Mouse (Mus musculus) heart, postnatal 36 days (tissue): Measurements from ENCODE around the gene Rpl5. TPM values are rescaled to one million over a fixed set of nuclear protein-coding genes. Genes with fewer than 3 reads are reported as not detected.
"Not testable (repeated sequence)": the region's sequence is repeated elsewhere in the genome, so short reads cannot be mapped to it uniquely, and the experiment has no call there.

Experiments
- DNase-seq, 2 experiments: peaks; one replicate each; pipeline ENCODE4 v3.0.0; 2021 to 2022
- intact Hi-C: fragments of 180-260 bp; cut with DNase I; formaldehyde crosslinking; loops from one replicate; pipeline ENCODE4 v1.15.1; 2025
- total RNA-seq, 2 experiments: library from RNA; stranded (reverse); gene quantifications; 2 replicates each; pipeline ENCODE4 v1.2.3; 2021

The Rpl5 gene
- total RNA-seq, 2 experiments from 2014 or later: 29.9 to 37.3 TPM

DNA sequence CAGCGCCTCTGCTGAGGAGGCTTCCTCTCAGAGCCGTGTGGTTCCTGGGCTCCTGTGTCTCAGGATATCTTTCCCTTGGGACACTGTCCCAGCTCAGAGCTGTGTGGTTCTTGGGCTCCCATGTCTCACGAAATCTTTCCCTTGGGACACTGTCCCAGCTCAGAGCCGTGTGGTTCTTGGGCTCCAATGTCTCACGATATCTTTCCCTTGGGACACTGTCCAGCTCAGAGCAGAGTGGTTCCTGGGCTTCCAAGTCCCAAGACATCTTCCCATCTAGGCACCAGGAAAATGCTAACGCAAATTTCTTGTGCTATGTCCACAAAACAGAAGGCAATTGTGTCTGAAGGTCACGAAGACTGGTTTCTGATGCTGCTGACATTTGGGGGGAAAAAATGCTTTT, 5.6 kb upstream of the Rpl5 start:
- intact Hi-C loops: loop anchor here (5.0 kb wide), 1 partner anchor 282 kb away; no protein-coding TSS in a partner anchor
- no peak for DNase-seq

DNA sequence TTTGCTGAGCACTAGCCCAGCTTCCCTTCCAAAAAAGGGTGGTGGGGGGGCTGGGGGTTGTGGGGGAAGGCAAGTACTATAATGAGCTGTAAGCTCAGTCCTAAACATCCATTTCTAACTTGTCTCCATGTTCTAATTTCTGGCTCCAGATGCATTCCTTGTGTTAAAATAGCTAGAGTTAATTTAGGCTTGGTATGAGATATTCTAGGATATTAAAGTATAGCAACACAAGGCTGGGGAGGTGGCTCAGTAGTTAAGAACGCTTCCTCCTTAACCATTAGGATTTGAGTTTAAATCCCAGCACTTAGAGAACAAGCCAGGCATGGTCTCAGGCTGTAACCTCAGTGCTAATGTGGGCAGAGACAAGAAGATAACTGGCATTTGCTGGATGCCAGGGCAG, 4.0 kb upstream of the Rpl5 start:
- DNase-seq: no peak
- intact Hi-C loops: no loop called here

DNA sequence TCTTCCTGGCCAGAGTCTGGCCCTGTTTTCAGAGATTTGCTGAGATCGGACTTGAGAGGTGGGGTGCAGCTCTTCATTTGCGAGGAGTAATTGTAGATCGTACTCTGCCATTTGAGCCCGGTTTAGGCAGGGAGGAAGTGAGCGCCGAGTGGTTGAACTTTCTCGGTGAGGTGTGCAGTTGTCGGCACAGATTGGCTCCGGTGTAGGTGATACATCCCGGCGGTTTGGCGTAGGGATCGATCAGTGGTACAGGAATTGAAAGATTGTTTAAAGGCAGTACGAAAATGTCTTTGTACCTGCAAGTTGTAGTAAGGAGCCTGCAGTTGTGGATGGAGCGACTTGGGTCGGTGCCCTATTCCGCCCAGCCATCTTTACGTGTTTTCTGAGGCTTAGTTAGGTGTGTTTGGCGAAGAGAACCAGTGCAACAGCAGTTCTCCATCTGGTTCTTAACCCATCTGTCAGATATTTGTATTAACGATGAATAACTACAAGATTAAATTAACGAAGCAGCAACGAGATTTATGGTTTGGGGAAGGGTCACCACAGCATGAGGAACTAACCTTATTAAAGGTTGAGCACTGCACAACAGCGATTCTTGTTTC, 813 bp downstream of the Rpl5 start:
- DNase-seq: no peak
- intact Hi-C loops: loop anchor here (2.0 to 10.0 kb wide), 3 partner anchors 32 to 534 kb away; partner anchors contain the start of genes Atp5k, Ccdc18 and Tmed5

DNA sequence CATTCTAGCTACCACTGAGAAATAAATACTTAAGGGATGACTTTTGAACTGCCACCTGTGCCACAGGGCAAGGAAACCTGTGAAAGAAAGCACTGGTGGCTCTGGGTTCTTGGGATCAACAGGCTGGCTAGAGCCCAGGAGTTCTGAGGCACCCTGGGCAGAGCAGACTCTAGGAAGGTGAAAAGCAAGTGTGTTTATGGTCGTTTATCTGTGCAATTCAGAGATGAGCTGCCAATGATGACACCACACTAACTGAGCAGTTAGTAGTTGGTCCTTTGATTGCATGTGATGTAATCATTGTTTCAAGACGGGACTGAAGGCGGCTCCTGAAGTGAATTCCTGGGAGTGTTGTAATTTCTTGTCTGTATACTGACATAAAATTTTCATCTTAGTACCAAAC, 4.0 kb downstream of the Rpl5 start:
- intact Hi-C loops: loop anchor here (5.0 to 10.0 kb wide), 2 partner anchors 228 to 530 kb away; partner anchors contain the start of genes Atp5k, Ccdc18 and Tmed5
- DNase-seq: no peak

DNA sequence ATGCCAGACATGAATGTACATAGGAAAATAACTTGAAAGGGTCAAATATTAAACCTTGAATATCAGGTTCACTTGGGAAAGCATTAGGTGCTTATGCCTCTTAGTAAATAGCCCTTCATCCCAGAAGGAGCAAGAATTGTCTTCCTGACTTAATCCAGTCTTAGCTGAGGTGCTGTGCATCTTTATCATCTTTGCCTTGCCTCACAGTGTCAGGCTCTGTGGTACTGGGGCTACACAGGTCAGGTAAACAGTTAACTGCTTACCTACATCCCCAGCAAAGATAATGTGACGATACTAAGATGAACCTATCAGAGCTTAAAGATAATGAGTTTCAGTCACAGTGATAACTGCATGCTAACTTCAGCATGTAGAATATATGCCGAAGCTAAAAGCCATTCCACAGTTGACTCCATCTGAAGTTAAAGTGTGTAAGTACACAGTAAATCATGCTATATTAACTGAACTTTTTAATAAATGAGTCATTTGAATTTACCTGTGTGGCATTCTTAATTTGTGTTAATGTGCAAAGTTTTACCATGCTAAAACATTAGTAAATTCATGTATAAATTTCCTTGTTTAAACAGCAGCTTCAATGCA, 8.3 kb downstream of the Rpl5 start:
- DNase-seq: no peak
- intact Hi-C loops: loop anchor here (10.0 kb wide), 1 partner anchor 526 kb away; the partner anchor contains the start of gene Atp5k

DNA sequence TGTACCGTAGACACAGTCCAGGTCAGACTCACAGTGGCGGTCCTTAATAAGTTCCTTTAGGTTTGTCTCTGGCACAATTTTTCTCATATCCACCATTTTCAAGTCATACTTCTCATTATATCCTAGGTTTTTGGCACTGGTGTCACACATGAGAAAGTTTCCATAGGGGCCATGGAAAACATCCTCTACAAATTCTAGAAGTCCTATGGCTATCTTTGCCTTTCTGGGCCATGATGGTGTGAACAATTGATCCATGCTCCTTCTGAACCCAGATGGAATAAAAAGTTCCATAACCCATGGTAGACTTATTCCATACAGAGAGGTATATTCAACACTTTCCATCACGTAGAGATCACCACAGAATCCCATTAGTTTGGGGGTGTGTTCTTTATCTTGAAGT, 9.4 kb downstream of the Rpl5 start:
- intact Hi-C loops: loop anchor here (10.0 kb wide), 2 partner anchors 355 to 525 kb away; partner anchors contain the start of genes Atp5k and Dr1
- no peak for DNase-seq

DNA sequence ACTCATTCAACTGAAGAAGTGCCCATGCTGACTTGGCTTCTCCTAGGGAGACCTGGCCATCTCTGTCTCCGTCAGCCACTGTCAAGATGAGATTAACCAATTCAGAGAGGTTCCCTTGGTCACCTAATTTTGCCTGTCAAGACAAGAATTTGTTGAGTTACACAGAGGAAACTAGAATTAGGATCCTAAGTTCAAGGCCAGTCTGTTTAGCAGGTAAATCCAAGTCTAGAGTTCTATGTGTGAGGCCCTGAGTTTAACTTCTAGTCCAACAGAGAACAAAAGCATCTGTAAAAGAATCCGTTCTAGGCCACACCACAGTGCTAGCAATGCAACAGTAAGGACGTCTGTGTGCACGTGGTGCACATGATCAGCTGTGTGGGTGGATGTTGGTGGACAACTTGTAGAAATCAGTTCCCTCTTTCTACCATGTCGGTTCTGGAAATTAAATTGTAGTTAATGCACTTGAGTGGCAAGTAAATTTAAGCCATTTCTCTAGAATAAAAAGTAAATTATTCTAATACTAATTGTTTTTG, 9.8 kb downstream of the Rpl5 start:
- no peak for DNase-seq
- intact Hi-C loops: loop anchor here (10.0 kb wide), 1 partner anchor 355 kb away; the partner anchor contains the start of gene Dr1

DNA sequence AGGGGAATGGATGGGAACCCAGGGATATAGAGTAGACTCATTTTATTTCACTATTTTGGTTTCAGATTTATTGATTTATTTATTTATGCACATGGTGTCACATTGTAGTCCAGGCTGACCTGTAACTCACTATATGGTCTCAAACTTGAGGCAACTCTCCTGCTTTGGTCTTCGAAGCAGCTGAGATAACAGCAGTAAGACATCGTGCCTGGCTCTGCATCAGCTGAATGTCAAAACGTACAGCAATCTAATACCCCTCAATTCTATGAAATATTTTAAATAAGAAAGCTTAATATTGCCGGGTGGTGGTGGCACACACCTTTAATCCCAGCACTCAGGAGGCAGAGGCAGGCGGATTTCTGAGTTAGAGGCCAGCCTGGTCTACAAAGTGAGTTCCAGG, 10.7 kb downstream of the Rpl5 start:
- intact Hi-C loops: loop anchor here (10.0 kb wide), 1 partner anchor 354 kb away; the partner anchor contains the start of gene Dr1
- DNase-seq: no peak

DNA sequence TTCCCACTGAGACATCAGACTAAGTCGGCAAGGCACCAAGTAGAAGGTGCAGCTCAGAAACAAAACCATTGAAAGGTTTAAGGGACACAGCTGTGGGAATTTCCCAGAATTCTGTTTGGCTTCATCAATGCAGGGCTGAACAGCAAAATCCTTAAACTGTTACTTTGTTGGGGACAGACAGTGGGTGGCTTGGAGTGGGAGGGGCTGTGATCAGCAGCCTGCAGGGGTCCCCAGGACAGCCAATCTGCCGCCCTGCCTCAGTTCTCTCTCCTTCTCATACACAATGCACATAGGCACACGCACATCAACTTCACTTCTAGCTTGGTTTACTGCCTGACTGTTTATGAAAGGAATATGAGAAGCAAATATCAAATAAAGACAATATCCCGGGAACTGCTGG, 15.0 kb downstream of the Rpl5 start:
- DNase-seq: no peak
- intact Hi-C loops: loop anchor here (10.0 kb wide), 1 partner anchor 350 kb away; the partner anchor contains the start of gene Dr1

DNA sequence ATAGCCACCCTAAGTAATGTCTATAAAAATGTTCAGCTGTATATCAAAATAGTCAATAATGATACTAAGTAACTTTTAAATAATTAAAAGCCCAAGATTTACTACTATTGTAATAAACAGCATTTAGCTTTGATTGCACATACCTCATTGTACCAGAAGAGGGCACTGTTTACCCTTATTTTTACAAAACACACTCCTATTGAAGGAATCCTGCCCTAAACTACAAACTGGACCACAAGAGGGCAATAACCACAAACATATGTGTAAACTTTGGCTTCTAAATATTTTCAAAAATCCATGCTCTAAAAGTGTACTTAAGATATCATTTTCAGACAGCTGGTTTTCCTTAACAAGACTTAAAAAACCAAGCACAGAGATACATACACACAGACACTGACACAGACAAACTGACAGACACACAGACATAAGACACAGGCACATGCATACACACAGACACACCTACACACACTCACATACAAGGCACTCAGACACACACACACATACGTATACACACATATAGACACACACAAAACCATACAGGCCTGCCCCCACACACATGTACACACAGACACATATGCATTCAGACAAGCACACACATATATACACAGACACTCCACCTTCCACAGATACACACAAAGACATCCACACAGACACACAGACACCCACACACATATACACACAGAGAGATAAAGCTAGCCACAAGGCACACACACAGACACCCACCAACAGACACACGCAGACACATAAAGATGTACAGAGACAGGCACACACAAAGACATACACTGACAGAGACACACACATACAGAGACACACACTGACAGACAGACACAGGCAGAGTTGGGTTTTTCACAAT, 21.3 kb downstream of the Rpl5 start:
- DNase-seq: peak in 1 of 2 experiments; percentile 25
- intact Hi-C loops: loop anchor here (1.0 to 5.0 kb wide), 4 partner anchors 65 to 241 kb away; no protein-coding TSS in a partner anchor

DNA sequence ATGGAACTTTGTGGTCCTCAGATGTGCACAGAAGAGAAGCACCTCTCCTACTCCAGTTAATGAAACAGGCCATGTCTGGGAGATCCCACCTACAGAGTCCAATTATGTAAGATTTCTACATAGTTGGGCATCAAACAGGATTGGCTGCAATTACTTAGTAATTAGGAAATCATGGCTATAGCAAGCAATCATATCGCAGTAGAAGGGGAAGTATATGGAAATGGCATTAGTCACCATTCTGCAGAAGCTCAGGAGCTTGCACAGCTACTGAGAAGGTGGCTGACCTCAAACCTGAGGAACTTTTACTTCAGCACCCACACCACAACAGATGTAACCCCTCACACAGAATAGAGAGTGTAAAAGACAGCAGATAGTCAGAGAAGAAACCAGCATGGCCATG, 22.5 kb downstream of the Rpl5 start:
- intact Hi-C loops: loop anchor here (5.0 kb wide), 1 partner anchor 239 kb away; no protein-coding TSS in a partner anchor
- no peak for DNase-seq

DNA sequence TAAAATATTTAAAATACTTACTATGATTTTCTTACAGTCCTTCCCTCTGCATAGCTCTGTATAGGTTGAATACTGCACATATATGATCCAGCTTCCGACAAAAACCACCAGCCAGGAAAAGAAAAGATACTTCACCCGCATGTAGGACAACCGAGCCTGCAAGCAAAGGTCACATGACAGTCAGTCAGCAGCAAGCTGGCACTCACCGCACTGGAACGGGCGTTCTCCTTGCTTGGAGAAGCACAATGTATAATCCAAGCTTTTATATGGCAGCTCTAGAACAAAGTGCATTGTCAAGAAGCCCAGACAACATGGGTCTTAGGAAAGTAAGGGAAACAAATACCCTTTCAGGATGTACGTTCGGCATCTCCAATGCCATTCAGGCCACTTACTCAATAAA, 24.3 kb downstream of the Rpl5 start:
- no peak for DNase-seq
- intact Hi-C loops: loop anchor here (5.0 kb wide), 1 partner anchor 238 kb away; no protein-coding TSS in a partner anchor

DNA sequence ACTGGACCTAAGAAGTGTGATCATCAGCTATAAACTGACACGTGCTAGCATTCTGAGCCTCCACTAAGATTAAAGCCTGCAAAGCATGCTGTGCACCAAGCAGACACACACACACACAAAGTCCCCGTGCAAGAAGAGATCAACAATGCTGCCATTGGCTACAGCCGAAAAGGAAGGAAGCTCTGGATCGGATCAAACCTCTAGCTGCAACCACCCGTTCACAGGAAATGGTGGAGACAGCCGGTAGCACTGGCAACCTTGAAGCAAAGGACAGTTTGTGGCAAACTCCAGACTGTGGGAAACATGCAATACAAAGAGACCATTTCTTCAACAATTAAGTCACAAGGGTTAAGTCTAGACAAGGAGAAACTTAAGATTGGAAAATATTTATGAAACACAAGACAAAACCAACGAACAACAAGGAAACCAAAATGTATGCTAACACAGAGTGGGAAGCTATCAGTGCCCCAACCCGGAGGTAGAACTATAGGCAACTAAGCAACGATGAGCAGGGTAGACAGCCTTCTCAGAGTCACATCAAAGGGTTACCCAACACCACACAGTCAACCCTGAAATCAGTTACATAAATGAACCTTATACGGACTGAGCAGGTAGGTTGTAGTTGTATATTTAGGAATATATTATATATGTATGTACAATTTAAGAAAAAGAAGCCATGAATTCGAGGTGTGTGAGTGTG, 26.4 kb downstream of the Rpl5 start:
- intact Hi-C loops: no loop called here
- DNase-seq: no peak

DNA sequence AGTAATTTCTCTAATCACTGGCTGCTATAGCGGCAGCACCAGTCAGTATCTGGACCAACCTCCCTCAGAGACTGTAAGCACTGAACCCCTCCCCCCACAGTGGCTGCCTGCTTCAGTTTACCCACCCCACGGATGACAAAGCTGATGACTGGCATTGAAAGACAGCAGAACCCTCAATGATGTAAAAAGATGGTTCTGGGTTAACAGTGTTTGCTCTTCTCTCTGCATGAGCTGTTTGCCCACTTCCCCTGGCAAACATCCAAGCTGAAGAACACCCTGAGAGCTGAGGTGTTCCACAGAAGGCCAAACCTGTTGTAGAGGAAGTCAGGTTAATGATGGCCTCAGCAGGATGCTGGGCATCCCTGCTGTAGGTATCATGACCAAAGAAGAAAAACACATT, 32.3 kb downstream of the Rpl5 start:
- intact Hi-C loops: no loop called here
- DNase-seq: no peak

DNA sequence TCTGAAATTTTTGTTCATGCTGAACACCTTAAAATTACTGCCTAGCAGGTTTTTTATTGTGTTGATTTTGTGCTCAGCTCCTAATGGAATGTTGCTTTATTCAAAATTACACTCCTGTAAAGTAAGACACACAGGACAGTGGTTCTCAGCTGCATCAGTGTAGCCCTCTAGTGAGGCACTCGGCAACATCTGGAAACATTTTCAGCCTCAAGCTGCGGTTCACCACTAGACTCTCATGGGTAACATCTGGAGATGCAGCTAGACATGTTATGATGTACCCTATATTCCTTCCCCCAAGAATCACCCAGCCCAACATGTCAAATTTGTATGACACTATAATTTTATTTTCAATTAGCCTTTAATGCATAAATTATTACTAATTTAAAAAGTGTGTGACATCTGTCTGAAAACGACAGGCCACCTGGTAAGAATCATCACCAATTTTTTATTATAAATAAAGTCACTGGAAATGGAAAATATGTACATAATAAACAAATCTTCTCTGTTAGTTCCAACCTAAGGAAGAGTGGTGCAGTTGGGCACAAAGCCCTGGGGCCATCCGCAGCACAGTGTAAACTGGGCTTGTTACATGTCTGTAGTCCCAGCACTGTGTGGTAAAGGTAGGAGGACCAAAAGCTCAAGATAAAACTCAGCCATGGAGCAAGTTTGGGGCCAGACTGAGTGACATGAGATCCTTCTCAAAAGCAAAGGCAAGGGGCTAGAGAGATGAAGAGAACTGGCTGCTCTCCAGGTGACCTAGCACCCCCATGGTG, 33.1 kb downstream of the Rpl5 start:
- intact Hi-C loops: no loop called here
- no peak for DNase-seq

DNA sequence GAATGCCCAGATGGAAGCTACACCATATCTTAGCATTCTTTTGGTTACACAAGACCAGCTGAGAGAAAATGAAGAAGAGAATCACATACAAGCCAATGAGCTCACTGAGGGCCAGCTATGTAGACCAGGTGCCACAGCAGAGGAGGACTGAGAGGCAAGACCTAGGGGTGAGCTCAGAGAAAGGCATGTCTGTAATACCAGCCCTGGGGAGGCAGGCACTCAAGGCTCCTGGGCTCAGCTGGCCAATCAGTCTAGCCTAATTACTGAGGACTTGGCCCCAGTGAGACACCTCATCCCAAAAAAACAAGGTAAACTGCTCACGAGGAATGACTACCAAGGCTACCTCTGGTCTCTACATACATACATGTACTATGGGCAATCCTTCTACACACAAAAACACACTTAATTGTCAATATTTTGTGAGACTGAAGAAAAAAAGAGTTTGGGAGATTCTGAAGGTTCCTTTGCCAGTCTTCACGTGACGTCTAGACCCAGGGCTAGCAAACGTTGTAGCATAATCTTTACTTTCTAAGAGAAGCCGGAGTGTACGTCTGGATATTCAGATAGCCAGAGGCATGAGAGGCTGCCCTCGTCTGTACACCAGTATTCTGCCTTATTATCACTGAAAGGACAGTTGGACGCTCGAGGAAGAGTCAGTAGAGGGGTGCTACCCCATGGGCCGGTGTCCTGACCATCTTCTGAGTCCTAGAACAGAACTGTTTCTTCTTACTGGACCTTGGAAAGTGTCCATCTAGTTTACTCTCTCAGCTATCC, 34.7 kb downstream of the Rpl5 start:
- intact Hi-C loops: no loop called here
- DNase-seq: no peak

DNA sequence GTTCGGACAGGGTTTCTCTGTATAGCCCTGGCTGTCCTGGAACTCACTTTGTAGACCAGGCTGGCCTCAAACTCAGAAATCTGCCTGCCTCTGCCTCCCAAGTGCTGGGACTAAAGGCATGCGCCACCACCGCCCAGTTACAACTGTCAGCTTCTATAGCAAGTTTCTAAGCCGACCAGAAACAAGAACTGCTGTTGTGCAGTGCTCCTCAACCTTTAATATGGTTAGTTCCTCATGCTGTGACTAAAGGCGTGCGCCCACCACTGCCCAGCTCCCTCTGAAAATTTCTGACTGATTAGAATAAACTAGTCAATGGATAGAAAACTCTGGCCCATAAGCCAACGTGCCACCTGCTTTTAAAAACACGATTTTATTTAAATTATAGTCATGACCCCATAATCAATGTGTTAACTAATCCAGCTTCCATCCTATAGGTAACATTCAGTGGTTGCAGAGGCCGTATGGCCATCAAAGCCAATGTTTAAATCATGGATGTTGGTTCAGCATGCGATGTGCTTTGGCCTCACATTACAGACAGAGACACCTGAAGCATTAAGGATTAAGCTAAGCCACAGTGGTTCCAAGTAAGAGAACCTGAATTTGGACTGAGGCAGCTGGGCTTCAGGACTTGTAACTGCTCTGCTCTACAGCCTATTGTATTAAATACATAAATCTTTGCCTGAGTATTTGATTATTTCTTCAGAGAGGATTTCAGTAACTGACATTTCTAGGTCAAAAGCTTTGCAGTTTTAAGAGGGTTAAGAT, 36.5 kb downstream of the Rpl5 start:
- intact Hi-C loops: no loop called here
- DNase-seq: no peak

DNA sequence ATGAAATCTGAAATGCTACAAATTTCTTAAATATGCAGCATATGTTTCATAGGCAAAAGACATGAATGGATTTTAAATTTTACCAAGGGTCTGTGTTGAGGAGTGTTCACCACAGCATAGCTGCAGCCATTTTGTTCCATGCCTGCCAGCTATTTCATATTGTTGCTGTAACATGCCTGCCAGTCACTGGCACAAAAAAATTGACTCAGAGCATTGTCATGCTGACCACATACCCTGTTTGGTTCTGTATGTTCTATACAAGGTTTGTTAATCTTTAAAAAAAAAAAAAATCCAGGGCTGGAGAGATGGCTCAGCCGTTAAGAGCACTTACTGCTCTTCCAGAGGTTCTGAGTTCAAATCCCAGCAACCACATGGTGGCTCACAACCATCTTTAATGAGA, 38.2 kb downstream of the Rpl5 start:
- DNase-seq, intact Hi-C loops: not testable (repeated sequence)
